Mouse (Mus musculus) thymus, adult 2 months (tissue): ENCODE measurements around the gene Nhlh1.

Source experiments
- CTCF ChIP-seq: fragments of 200-500 bp; IDR thresholded peaks from 2 replicates; pipeline ENCODE4 v1.5.1; 2012; ENCODE audit warnings: mild to moderate bottlenecking, control low read depth, low read length, moderate library complexity, borderline replicate concordance; ENCODE audit not compliant: control insufficient read depth, poor library complexity, insufficient read depth; ENCODE audit errors: extremely low read depth
- POLR2A ChIP-seq: fragments of 200-500 bp; IDR thresholded peaks from 2 replicates; pipeline ENCODE4 v1.6.1; 2012; ENCODE audit warnings: mild to moderate bottlenecking, low read length, control low read depth, moderate library complexity; ENCODE audit not compliant: control insufficient read depth, poor library complexity, insufficient read depth; ENCODE audit errors: extremely low read depth

GRCm38 (mm10) chr1:172053541-172054440 lies 3.6 kb downstream of the Nhlh1 start:
- TF ChIP-seq CTCF (no peak), POLR2A (no peak)
